Mouse (Mus musculus) gastrocnemius, postnatal 4 days (tissue): ENCODE measurements at regions not wholly inside any gene's neighbourhood (a gene's known extent, or its start where the extent isn't known, plus 50 kb on each side); places are given as distances from the start of the nearest gene placed in this dataset.

ENCODE experiments used
- DNase-seq, 2 experiments: peaks; one replicate each; pipeline ENCODE4 v3.0.0; 2021 to 2022; ENCODE audit warnings: low spot score in 2 of 2, mixed read lengths in 2 of 2

- no peak for DNase-seq
These were observed 148.9 kb downstream of the Zfp706 start for GRCm38 (mm10) chr15:36858711-36859110.

GRCm38 (mm10) chr15:36857622-36858021, 150.0 kb downstream of the Zfp706 start:
- DNase-seq, result no peak

- DNase-seq, result peak in 1 of 2 experiments; percentile 30
These were observed 151.9 kb downstream of the Zfp706 start for GRCm38 (mm10) chr15:36855550-36856131.

DNA sequence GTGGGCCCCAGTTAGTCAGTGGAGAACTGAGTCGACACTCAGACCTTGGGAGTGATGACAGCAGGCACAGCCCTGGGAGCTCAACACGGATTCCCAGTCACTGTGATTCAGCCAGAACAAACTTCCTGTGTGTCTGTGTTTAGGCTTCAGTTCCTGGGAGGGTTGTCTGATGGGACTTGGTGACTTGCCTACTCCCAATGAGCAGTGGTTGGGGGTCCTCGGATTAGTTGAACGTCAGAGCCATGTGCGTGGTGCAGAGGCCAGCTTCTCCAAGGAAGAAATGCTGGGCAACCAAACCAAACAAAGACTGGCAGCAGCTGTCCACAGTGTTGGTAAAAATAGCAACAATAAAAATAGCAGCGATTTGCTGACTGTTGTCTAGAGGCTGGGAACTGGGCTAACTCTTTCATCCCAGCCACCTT, 152.7 kb downstream of the Zfp706 start:
- no peak for DNase-seq

DNA sequence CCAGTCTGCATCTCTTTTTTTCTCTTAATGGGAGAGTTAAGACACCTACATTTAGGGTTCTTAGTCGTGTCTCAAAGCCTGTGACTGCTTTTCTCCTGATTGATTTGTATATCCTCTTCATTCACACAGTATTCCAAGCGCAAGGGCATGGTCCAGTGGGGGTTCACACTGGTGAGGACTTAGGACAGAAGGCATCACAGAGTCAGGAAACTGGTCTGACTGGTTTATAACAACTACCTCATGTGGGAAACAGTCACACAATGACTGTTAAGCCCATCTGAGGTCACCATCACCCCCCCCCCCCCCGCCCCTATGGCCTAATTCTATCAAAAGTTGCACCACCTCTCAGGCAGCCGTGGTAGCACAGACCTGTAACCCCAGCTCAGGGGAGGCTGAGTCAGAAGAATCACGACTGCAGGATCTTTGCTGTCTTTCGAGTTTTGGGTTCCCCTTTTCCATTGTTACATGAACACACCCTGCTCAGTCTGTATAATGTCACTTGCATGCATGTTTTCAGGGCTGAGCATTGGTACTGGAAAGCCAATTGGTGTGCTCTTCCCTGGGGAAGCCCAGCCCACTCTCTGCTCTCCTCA, 155.2 kb downstream of the Zfp706 start:
- no peak for DNase-seq

- DNase-seq, result no peak
These were observed 159.3 kb downstream of the Zfp706 start for GRCm38 (mm10) chr15:36848238-36848637.

DNA sequence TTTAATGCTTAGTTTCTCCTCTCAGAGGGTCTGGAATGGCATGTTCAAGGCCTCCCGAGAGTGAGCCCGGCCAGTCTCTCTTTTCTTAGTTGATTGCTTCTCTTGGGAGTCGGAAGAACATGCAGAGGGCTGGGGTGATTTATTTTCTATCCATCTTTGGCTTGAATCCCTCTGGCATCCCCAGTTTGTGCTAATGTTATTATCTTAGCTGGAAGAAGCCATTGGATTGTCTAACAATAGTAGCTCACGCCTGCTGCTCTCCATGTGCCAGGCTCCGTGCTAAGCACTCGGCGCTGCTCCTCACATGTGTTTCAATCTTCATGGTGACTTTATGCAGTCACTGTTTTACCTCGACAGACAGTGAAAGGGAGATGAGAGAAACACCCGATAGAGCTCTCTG, 160.8 kb downstream of the Zfp706 start:
- no peak for DNase-seq
